Mouse (Mus musculus): ENCODE measurements at regions not wholly inside any gene's neighbourhood (a gene's known extent, or its start where the extent isn't known, plus 50 kb on each side); places are given as distances from the start of the nearest gene placed in this dataset.

DNA sequence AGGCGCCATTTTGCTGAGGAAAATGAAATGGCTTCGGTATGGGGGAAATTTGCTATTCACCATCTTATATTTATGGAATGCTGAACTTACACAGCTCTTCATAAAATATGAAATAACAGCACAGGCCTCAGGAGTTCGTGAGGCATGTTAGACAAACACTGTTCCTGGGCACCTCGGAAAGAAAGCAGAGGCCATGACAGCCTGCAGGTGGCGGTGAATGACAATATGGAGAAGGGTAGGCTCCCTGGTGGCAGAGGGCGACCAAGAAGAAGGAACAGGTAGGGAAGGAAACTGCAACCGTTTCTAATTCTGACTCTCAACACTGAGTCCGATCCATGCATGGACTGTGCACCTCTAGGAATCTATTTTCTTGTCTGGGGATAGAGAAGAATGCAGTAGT lies 553.6 kb upstream of the Tmpo start:
- no peak for DNase-seq (ENCODE audit: low read depth, low spot score)

DNA sequence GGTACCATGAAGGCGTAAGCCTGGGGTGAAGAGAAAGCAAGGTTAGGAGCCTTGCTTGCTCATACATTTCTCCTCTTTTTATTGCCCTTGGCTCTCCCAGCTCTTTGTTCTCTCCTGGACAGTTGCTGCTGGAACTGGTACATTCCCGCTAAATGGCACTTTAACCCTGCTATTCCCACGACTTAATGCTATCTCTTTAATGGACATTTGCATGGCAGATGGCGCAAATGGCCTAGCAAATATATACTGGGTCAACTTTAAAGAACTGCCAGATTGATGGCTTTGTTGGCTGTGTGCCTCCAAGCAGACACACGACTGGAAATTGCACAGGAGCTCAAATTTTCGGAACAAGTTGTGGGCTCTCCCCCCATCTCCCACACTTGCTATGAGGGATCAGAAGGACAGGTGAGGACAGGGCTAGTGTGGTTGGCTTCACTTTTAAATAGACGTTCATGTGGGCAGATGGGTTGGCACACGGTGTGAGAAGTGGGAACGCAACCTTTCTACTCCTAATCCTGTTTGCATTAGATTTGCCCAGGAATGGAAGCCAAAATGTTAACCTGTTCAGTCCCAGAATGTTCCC lies 551.0 kb upstream of the Tmpo start:
- no peak for DNase-seq (ENCODE audit: low read depth, low spot score)

DNA sequence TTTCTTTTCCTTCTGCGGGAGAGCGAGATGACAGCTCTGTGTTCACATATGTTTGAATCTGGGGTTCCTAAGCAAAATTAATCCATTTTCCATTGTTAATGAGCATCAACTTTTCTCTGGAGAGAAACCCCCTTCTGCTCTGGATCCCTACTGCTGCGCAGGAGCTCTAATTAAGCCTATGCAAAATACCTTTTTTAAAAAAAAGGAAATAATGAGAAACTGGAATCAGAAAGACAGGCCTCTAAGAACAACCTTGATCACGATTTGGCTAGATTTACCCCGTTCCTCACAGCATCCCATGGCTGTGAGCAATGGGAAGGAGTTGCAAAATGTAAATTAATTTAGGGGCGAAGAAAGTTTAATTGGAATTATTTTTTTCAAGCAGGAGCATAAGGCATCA lies 548.9 kb upstream of the Tmpo start:
- no peak for DNase-seq (ENCODE audit: low read depth, low spot score)

DNA sequence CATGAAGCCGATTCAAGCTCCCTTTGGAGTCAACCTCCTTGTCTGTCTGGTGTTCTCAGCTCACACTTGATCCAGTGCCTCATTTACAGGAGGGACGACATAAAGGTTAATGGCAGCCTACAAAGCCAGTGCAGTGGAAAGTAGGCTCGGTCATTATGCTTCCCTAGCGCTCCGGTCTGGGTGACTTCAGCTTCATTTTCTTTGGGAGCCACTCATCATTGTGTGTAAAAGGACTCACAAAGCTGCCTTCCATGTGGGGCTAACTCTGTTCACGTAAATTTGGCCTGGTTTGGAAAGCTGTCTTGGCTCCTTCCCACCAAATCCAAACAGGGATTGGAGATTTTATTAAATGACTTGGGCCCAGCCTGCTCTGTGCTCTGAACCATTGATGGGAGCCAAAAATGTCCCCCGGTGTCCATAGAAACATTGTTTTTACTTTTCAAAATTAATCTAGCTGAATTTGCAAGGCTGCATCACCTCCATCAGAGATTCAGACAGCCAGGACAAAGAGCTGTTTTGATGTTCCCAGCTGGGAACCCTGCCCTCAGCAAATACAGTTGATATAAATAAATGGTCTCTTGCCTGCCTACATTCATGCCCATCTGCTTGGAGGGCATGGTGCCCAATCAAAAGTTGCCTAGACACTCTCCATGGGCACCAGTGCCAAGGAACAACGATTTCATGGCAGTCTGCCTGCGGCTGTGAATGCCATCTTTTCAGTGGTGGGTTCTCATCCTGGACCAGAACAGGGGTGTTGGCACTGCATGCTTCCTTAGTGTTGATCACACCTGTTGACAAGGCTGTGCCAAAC lies 538.7 kb upstream of the Tmpo start:
- DNase-seq (ENCODE audit: low read depth, low spot score), result no peak

DNA sequence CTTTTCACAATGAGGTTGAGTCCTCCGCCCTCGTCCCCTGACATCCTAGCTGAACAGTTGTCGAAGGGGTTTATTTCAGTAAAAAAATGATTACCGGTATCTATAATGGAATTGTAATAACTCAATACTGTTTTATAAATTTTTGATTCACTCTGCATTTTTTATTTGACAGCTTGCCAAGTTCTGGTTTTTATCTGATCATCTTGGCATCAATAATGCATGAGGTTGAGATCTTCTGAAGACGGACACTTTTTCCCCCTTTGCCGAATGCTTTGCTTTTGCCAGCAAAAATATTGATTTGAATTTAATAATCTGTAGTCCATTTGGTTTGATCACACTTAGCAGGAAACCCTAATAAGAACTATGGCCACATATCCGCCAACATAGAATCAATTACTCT lies 535.5 kb upstream of the Tmpo start:
- DNase-seq (ENCODE audit: low read depth, low spot score), result no peak

DNA sequence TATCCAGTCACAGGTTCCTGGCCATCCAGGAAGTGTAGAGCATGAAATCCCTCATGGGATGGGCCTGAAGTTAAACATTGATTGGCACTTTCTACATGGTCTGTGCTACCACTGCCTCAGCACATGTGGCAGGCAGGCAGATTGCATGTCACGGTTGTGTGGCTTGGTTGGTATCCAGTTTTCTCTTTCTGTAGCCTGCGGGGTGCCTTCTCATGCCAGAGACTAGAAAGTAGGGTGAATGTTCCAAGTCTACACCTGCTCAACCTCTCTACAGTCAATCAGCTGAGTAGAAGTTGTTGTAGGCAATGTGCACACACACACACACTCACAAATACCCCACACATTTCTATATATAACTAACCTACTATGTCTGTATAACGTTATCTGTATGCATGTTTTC lies 533.5 kb upstream of the Tmpo start:
- DNase-seq (ENCODE audit: low read depth, low spot score), result no peak

DNA sequence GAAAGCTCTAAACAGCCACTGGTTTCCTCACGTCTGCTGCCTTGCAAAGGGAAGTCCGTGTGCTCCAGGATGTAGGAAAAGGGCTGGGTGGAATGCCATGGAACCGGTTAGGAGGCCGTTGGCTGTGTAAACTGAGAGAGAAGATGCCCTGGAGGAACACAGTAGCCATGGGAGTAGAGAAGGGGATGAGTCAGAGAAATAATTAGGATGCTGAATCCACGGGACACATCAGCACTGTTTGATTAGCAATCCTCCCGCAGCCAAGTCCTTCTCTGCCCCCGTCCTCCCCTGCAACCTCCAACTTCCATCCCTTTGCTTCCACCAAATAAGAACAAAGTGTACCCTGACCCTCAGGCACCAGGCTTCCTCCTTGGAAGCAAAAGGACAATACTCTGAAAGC lies 532.4 kb upstream of the Tmpo start:
- DNase-seq (ENCODE audit: low read depth, low spot score), result no peak

DNA sequence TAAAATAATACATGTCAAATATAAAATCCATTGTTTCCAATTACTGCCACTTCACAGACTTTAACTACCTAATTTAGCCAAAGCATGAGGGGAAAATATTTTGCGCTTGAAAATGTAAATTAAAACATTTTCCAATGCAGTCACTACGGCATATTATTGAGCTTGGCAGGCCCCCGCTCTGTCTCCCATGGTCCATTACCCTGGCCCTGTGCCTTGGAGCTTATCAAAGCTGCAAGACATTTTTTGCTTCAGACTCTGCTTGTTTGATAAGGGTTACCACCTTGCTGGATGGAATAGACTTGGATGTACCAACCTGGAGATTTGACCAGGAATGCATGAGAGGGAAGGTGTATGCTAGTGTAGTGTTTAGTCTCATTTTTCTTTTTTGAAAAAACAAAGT lies 525.7 kb upstream of the Tmpo start:
- DNase-seq (ENCODE audit: low read depth, low spot score), result no peak

DNA sequence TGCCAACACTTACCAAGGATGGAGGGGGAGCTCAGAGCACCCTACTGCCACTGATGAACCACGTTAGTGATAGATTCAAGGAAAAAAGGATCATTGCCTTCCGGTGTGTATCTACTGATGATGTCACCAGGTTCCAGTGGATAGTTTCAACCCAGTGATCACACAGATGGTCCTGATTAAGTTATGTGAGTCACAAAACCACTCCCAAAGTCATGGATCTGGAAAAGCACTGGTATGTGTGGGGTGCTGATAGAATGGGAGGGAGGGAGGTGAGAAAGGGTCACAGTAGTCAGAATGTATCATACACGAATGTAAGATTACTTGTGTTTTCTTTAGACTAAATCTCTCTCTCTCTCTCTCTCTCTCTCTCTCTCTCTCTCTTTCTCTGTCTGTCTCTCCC lies 523.6 kb upstream of the Tmpo start:
- DNase-seq (ENCODE audit: low read depth, low spot score), result no peak

DNA sequence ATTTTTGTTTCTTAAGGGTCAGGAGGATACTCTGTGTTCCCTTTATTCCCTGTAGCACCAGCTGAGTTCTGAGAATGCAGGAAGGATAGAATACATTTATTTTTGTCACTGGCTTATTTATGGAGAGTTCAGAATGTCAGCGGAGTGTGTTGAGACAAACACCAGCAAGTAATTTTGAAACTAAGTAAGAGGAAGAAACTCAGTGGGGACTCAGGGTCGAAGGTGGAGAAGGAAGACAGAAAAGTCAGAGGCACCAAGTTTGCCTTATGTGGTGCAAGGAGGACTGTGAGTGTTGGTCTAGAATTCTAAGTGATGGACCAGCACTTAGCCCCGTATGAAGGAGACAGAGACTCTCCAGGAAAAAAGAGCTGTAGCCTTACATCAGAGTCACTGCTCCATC lies 520.7 kb upstream of the Tmpo start:
- no peak for DNase-seq (ENCODE audit: low read depth, low spot score)

DNA sequence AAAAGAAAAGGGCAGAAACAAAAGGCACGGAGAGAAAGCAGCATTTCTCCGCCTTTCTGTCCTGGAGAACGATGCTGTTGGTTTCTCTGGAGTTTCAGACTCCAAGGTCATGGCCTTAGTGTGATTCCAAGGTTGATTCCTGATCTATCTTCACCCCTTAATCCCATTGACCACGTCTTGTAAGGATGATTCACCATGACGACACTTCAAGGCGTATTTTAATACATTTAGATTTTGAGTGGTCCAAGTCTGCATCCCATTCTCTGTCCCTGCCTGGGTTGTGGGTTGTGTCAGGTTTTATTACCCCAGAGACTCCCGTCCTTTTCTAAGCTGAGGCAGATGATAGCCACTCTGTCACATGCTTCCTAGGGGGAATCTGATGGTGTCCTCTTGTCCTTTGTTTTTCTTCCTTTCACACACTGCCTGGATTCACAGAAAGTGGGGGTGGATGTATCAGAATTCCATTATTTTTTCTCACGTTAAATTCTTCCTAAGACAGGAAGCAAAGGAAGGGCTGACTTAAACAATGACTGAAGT lies 505.0 kb upstream of the Tmpo start:
- no peak for DNase-seq (ENCODE audit: low read depth, low spot score)

DNA sequence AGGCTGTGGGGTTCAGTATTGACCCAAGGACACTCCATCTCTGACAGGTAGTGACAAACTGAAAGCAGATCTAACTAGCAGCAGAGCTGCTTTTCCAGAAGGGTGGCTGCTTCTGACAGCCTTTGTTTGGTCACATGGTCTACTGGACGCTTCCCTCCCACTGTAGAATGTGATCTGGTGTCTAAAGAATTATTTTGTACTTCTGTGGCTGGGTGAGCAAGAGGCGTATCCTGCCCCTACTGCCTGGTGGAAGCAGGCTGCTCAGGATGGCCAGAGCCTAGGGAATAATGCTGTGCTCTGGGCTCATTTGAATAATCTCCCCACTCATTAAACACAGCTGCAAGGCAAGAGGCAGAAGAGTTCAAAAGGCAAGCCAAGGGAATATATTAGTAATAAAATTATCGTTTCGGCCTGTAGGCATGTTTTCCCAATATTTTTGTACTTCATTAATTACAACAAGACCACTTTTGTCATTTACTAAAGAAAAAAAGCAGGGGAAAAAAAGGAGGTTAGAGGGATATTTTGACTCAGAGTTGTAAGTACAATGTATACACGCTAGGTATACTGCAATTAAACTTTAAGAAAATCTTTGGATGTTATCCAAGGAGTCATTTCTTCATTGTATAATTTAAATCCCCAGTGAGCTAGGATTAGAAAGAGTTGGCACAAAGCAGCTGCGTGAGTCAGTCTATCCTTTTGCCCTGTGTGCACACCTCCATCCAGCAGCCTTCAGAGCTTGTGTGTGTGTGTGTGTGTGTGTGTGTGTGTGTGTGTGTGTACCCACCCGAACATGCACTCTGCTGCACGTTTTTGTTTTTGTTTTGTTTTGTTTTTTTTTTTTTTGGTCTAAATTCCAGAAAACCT lies 504.3 kb upstream of the Tmpo start:
- DNase-seq (ENCODE audit: low read depth, low spot score), result no peak

DNA sequence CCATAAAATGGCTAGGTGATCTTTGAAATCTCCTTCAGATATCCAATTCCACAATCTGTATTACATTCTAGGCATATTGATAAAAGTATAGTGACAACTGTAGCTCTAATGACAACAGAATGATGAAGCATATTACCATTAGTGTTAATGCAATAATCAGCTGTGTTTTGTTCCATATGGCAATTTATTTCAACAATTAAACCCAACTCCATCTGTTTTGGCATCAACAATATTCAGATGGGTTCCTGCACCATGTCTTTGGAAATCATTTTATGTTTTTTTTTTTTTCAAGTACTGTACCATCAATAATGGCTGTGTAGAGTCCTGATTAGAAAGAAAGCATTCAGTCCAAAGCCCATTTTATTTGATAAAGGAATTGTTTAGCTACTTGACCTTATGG lies 498.5 kb upstream of the Tmpo start:
- DNase-seq (ENCODE audit: low read depth, low spot score), result no peak

DNA sequence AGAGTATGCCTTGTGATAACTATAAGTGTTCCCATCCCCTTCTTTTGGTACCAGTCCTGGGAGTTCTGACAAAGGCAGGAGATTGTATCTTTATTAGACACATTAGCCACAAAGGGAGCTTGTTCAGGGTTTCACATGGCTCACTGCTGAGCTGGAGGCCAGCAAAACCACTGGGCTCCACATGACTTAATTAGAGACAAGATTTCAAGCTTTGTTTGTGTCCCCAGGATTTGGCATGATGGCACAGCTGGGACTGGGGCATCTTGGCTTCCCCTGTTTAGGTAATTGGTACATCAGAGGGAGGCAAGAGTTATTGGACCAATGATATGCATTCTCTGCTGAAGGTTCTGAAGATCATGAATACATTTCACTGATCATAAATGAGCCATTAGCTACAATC lies 456.8 kb upstream of the Tmpo start:
- no peak for DNase-seq (ENCODE audit: low read depth, low spot score)

DNA sequence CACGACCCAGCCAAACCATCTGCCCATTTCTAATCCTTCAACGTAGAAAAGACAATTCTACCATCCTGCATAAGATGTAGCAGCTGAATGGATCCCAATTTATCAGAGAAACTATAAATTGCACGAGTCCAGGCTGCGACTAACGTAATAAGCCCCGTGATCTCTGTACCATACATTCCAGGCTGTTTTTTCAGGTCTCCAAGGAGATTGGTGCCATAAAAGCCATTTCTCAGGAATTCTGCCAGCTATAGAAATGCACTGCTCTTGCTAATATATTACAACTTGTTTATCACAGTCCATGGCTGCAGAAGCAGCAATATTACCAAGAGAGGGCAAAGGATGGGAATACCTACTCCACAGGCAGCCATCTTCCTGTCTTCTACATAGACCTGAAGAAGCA lies 447.6 kb upstream of the Tmpo start:
- DNase-seq (ENCODE audit: low read depth, low spot score), result no peak

DNA sequence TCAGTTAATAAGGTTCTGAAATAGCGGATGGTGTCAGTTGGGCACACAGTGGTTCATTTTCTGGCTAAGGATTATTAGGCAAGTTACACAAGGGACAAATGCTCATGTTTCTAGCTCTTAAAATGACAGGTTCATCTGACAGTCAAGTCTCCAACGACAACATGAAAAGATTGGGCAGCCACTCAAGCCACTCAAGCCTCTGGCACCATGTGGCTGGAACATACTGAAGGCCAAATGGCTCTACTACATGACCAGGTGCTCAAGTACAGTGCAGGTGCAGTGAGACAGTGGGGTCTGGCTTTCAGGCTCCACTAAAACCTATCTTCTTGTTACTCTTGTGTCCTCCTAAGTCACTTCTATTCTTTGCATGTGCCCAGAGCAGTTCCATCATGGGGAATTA lies 441.2 kb upstream of the Tmpo start:
- DNase-seq (ENCODE audit: low read depth, low spot score), result no peak

DNA sequence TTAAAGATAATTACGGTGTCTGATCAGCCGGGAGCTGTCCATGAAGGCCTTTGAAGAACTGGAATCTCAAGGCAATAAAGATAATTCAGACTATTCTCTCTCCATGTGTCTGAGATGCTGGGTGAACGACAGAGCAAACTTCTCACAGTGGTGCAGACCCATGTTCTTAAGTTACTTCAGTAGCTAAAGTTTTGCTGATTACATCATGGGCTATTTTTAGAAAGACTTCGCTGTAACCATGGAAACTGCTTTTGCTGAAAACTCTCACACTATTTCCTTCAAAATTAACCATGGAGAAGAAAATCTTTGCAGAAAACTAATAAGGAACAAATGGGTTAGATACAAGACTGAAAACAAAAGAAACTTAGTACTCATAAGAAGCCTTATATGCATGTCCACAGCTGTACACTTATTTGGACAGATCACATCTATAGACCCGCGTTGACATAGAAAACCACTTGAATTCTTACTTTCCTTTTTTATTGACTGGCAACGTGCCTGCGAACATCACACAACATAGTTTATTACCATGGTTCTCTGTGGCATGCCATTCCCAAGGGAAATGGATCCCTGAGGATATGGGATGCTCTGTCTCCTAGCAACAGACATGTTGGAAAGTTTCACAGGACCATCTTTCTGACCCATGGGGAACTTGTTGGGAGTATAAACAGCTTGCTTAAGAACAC lies 432.8 kb upstream of the Tmpo start:
- no peak for DNase-seq (ENCODE audit: low read depth, low spot score)

DNA sequence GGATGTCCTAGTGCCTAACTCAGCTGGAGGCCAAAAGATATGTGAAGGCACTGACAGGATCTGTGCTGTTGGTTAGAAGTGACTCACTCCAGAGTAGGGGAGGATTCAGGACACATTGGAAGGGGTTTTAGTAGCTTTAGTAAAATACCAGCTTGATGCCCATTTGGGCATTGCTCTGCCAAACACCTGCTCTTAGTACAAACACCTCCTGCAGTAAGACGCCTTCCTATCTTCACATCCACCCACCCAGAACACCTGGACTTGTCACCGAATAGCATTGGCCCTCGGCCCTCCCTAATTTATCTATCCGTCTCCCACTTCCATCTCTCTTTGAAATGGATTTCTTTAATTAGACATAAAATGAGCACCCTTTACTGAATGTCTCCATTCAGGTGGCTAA lies 430.9 kb upstream of the Tmpo start:
- DNase-seq (ENCODE audit: low read depth, low spot score), result no peak

DNA sequence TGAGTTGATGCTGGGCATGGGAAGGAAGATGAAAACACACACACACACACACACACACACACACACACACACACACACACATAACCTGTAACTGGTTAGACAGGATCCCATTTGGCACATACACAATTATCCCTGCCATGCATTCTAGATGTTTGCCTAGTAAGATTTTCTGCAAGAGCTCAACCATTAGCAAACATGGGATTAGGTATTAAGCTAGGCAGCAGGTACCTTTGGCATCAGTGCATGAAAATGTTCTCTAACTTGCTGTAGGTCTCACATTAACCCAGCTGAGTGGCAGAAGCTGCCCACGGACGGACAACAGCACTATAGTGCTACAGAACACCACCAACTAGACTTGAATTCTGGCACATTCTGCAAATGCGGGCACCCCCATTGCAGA lies 413.8 kb upstream of the Tmpo start:
- no peak for DNase-seq (ENCODE audit: low read depth, low spot score)

DNA sequence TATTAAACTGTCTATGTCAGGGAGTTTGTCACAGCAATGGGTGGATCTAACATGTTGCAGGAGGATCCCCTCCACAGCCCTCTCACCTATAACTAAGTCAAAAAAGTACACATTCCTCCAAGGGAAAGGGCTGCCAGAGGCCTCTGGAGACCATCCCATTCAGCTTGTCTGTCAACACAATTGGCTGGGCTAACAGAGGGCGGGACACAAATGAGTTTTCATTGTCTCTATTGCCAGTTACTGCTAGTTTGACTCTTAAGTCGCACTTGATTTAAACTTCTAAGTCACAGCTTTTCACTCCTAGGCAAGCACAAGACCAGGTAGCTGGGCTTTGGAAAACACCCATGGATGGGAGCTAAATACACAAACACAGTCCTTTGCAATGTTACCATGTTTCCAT lies 412.3 kb upstream of the Tmpo start:
- DNase-seq (ENCODE audit: low read depth, low spot score), result no peak

DNA sequence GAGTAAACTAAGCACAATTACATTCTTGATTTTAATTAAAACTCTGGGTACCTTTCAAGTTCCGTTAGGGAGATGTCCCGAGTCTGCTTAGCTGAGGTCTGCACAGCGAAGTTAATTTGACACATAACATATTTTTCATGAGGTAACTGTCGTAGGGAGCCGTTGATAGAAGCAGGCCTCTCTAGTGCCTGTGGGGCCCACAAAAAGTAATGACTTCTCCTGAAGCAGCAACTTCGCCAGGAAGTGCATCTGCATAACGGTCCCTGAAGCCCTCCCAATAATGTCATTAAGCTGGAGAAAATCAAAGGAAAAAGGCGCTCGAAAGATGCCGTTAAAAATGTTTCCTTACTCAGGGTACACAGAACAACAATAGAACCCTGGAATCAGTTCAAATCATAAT lies 410.7 kb upstream of the Tmpo start:
- no peak for DNase-seq (ENCODE audit: low read depth, low spot score)

DNA sequence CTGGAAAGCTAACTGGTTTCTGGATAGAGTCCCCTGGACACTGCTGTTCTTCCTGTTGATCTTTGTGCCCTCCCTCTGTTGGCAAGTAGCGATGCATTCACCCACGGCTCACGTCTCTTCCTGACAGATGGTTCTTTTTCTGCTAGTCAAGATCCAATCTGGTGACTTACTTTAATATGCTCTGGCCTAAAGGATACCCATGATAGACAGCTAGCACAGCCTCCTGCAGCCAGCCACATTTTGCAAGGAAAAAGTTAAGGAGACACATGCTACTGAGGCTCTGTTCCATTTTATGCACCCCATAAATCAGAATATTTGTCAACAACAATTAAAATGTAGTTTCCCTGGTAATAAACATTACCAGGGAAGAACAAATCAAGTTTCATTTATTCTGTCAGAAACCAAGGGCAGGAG lies 410.3 kb upstream of the Tmpo start:
- DNase-seq (ENCODE audit: low read depth, low spot score), result no peak

Measured in embryo, embryonic 11.5 days (tissue).